8 mouse cellular contexts compared by ENCODE assay signal in the genomic region with DNA sequence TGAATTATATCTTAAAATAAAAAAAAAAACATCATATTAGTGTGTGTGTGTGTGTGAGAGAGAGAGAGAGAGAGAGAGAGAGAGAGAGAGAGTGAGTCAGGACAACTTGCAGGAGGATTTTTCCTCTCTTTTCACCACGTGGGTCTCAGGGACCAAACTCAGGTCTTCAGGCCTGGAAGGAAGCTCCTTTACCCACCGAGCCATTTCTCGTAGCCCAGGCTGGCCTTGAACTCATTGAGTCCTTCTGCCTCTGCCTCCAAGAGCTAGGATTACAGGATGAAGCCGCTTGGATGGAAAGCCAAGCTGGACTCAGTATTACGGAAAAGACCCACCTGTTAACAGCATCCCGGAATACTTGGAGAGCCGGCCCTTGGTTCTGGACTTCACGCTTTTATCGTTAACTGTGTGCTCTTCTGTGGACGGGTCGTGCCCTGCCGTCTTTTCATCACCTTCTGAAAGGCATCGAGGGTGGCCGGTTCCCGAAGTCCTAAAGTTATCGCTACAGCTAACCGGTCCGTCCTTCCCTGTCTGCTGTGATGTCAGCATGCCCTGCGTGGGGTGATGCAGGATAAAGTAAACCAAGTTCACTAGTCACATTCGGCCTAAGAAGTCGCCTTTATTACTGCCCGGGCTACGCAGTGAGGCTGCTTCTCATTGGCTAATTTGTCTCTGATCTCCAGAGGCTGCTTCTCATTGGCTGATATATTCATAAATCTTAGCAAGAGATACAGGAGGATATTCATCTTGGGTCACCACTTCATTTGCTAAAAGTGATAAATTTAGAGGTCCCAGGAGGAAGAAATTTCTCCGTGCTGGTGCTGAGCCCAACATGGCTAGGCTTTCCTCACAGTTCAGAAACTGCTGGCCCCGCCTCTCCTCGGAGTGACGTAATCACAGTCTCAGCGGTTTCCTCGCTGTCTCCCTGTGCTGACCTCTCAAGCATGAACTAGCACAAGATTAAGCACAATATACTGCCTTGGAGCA. TPM values are rescaled to one million over a fixed set of nuclear protein-coding genes. Genes with fewer than 3 reads are reported as not detected.
DNase-seq lines count a peak whose midpoint lies in the region; ATAC-seq lines count a peak whose summit lies in the region.

No protein-coding gene starts in this region.

- H3K36me3 ChIP-seq in embryonic facial prominence, embryonic 11.5 days (replicated peaks; ENCODE audit: control insufficient read depth, insufficient read depth, low read depth, low read length), result no peaks in the 10 kb centered on the region
- H3K36me3 ChIP-seq in heart, embryonic 10.5 days, result peaks cover 9% of the 10 kb centered on the region
- H3K36me3 ChIP-seq in lung, embryonic 15.5 days, result no peaks in the 10 kb centered on the region
- H3K36me3 ChIP-seq in neural tube, embryonic 15.5 days, result no peaks in the 10 kb centered on the region

- DNase-seq in ZHBTc4 (ENCODE audit: low read depth, low spot score), result peak; percentile 56
- peak; percentile 78 for DNase-seq in embryonic facial prominence, embryonic 11.5 days (ENCODE audit: low spot score)
- DNase-seq in heart, embryonic 10.5 days (ENCODE audit: low spot score), result no peak
- peak; percentile 75 to 90 for DNase-seq in kidney, adult 8-10 months
- peak; percentile 78 for DNase-seq in thymus, postnatal 4 days

- 23% methylated on average over 29 of the region's 29 CpGs for WGBS in embryonic facial prominence, embryonic 11.5 days
- 18% methylated on average over 29 of the region's 29 CpGs for WGBS in heart, embryonic 10.5 days
- WGBS in lung, embryonic 15.5 days, result 17% methylated on average over 29 of the region's 29 CpGs
- WGBS in neural tube, embryonic 15.5 days, result 15% methylated on average over 29 of the region's 29 CpGs

- H3K9me3 ChIP-seq in embryonic facial prominence, embryonic 11.5 days (replicated peaks; ENCODE audit: control insufficient read depth, low read length), result 0 out of 2 replicates have a peak, but pooled peaks cover 2% of the 10 kb centered on the region
- H3K9me3 ChIP-seq in heart, embryonic 10.5 days, result peaks cover 11% of the 10 kb centered on the region
- no peaks in the 10 kb centered on the region for H3K9me3 ChIP-seq in lung, embryonic 15.5 days
- no peaks in the 10 kb centered on the region; the same call in 1 of the 2 replicates for H3K9me3 ChIP-seq in neural tube, embryonic 15.5 days (replicated peaks)

- H3K4me2 ChIP-seq in embryonic facial prominence, embryonic 11.5 days (ENCODE audit: low read depth, low read length), result peak overlapping the region; percentile 54
- peak overlapping the region; percentile 55 for H3K4me2 ChIP-seq in lung, embryonic 15.5 days
- H3K4me2 ChIP-seq in neural tube, embryonic 15.5 days, result peak overlapping the region; percentile 74

- H3K9ac ChIP-seq in embryonic facial prominence, embryonic 11.5 days (replicated peaks; ENCODE audit: low read length), result peak overlapping the region; percentile 69
- H3K9ac ChIP-seq in lung, embryonic 15.5 days, result peak overlapping the region; percentile 26
- peak overlapping the region; percentile 51 for H3K9ac ChIP-seq in neural tube, embryonic 15.5 days (replicated peaks)

- H3K4me1 ChIP-seq in embryonic facial prominence, embryonic 11.5 days (ENCODE audit: control insufficient read depth, insufficient read depth, low read length), result no peaks in the 10 kb centered on the region
- peaks cover 8% of the 10 kb centered on the region for H3K4me1 ChIP-seq in heart, embryonic 10.5 days
- H3K4me1 ChIP-seq in lung, embryonic 15.5 days, result peaks cover 3% of the 10 kb centered on the region; the same call in 1 of the 2 replicates
- peaks cover 12% of the 10 kb centered on the region for H3K4me1 ChIP-seq in neural tube, embryonic 15.5 days

- no peak overlapping the region for H3K27ac ChIP-seq in embryonic facial prominence, embryonic 11.5 days (replicated peaks; ENCODE audit: low read depth, low read length)
- H3K27ac ChIP-seq in heart, embryonic 10.5 days, result peak overlapping the region; percentile 84
- peak overlapping the region; percentile 27; the same call in 1 of the 2 replicates for H3K27ac ChIP-seq in lung, embryonic 15.5 days
- peak overlapping the region; percentile 72 for H3K27ac ChIP-seq in neural tube, embryonic 15.5 days (replicated peaks)

- peak overlapping the region; percentile 44 for H3K4me3 ChIP-seq in embryonic facial prominence, embryonic 11.5 days (ENCODE audit: low read depth, low read length)
- H3K4me3 ChIP-seq in heart, embryonic 10.5 days, result peak overlapping the region; percentile 59
- peak overlapping the region; percentile 47 for H3K4me3 ChIP-seq in lung, embryonic 15.5 days
- peak overlapping the region; percentile 49 for H3K4me3 ChIP-seq in neural tube, embryonic 15.5 days (replicated peaks)

- no peaks in the 10 kb centered on the region for H3K27me3 ChIP-seq in embryonic facial prominence, embryonic 11.5 days (ENCODE audit: control insufficient read depth, insufficient read depth, low read length)
- no peaks in the 10 kb centered on the region for H3K27me3 ChIP-seq in heart, embryonic 10.5 days (ENCODE audit: insufficient read depth, poor library complexity, severe bottlenecking)
- H3K27me3 ChIP-seq in lung, embryonic 15.5 days, result no peaks in the 10 kb centered on the region
- no peaks in the 10 kb centered on the region for H3K27me3 ChIP-seq in neural tube, embryonic 15.5 days (replicated peaks)

- ATAC-seq in CD4-positive, CD25-positive, alpha-beta regulatory T cell, adult 4 months, result peak; percentile 87
- ATAC-seq in embryonic facial prominence, embryonic 11.5 days (replicated peaks; ENCODE audit: insufficient number of reproducible peaks, low FRiP score, low TSS enrichment, low read depth), result peak; percentile 81
- peak; percentile 91 for ATAC-seq in lung, embryonic 15.5 days (ENCODE audit: borderline replicate concordance, extremely low read depth, low FRiP score, low TSS enrichment)
- ATAC-seq in neural tube, embryonic 15.5 days (ENCODE audit: low FRiP score), result peak; percentile 88

RNA-seq across cellular contexts. Expression of gene Ulk4, which starts 8.6 kb away (rescaled TPM):
- polyA plus RNA-seq in CD4-positive, CD25-positive, alpha-beta regulatory T cell, adult 4 months (2017; shearing (Covaris generic)), result 1 to 10 TPM; 1.5 to 6.2 TPM
- polyA plus RNA-seq in embryonic facial prominence, embryonic 11.5 days (2014; fragmentation: Nextera tagmentation; extraction: Ambion mirVana), result 193 and 213 TPM in 2 replicates
- polyA plus RNA-seq in heart, embryonic 10.5 days (2016; fragmentation: Nextera tagmentation; extraction: Ambion mirVana), result 89.4 and 98.5 TPM in 2 replicates
- polyA plus RNA-seq in lung, embryonic 15.5 days (2015; fragmentation: Nextera tagmentation; extraction: Ambion mirVana), result 149 and 164 TPM in 2 replicates
- polyA plus RNA-seq in neural tube, embryonic 15.5 days (2015; fragmentation: Nextera tagmentation; extraction: Ambion mirVana), result 62.5 and 71.2 TPM in 2 replicates

RNA-seq across cellular contexts. Expression of gene Trak1, which starts 11.7 kb away (rescaled TPM):
- polyA plus RNA-seq in CD4-positive, CD25-positive, alpha-beta regulatory T cell, adult 4 months (2017; shearing (Covaris generic)), result 10 to 100 TPM in 1 of 2 experiments, 1 to 10 TPM in 1; 8.9 to 10.7 TPM
- polyA plus RNA-seq in embryonic facial prominence, embryonic 11.5 days (2014; fragmentation: Nextera tagmentation; extraction: Ambion mirVana), result 8.8 and 10.1 TPM in 2 replicates
- 18.2 and 24.1 TPM in 2 replicates for polyA plus RNA-seq in heart, embryonic 10.5 days (2016; fragmentation: Nextera tagmentation; extraction: Ambion mirVana)
- 24.1 and 25.3 TPM in 2 replicates for polyA plus RNA-seq in lung, embryonic 15.5 days (2015; fragmentation: Nextera tagmentation; extraction: Ambion mirVana)
- 50.9 and 52.9 TPM in 2 replicates for polyA plus RNA-seq in neural tube, embryonic 15.5 days (2015; fragmentation: Nextera tagmentation; extraction: Ambion mirVana)
